Mouse (Mus musculus) intestine, embryonic 14.5 days (tissue): Measurements from ENCODE around the gene Pcp4l1. TPM values are rescaled to one million over a fixed set of nuclear protein-coding genes. Genes with fewer than 3 reads are reported as not detected.

Source experiments
- ATAC-seq: fragments of 200-750 bp; cut with Nextera tagmentation; replicated peaks from 2 replicates; pipeline ENCODE4 v1.8.0; 2017; ENCODE audit warnings: low read depth, moderate number of reproducible peaks, moderate TSS enrichment, moderate library complexity; ENCODE audit not compliant: low FRiP score, low TSS enrichment
- DNase-seq: peaks from one replicate; pipeline ENCODE4 v3.0.0-alpha.2; 2018; ENCODE audit warnings: low spot score
- H3K27ac ChIP-seq: fragments of 300-500 bp; sonication (generic); 2 replicates; pipeline ENCODE4 v1.5.1; 2014; ENCODE audit warnings: low read depth, mild to moderate bottlenecking, control low read depth
- H3K27me3 ChIP-seq: fragments of 300-500 bp; sonication (generic); replicated peaks from 2 replicates; pipeline ENCODE4 v1.6.1; 2014; ENCODE audit warnings: low read length, control low read depth; ENCODE audit not compliant: control insufficient read depth, insufficient read depth
- H3K36me3 ChIP-seq: fragments of 300-500 bp; sonication (generic); 2 replicates; pipeline ENCODE4 v1.6.1; 2014; ENCODE audit warnings: low read length, control low read depth; ENCODE audit not compliant: control insufficient read depth, insufficient read depth
- H3K4me1 ChIP-seq: fragments of 300-500 bp; sonication (generic); replicated peaks from 2 replicates; pipeline ENCODE4 v1.6.1; 2014; ENCODE audit warnings: low read length, control low read depth, mixed read lengths; ENCODE audit not compliant: control insufficient read depth, insufficient read depth
- H3K4me2 ChIP-seq: fragments of 300-500 bp; sonication (generic); 2 replicates; pipeline ENCODE4 v1.6.1; 2014; ENCODE audit warnings: low read length
- H3K4me3 ChIP-seq: fragments of 300-500 bp; sonication (generic); 2 replicates; pipeline ENCODE4 v1.5.1; 2014; ENCODE audit warnings: low read depth, low read length, control low read depth, mixed read lengths
- H3K9ac ChIP-seq: fragments of 300-500 bp; sonication (generic); 2 replicates; pipeline ENCODE4 v1.6.1; 2014; ENCODE audit warnings: mild to moderate bottlenecking, low read length
- H3K9me3 ChIP-seq: fragments of 300-500 bp; sonication (generic); 2 replicates; pipeline ENCODE4 v1.6.1; 2016; ENCODE audit warnings: low read length, control low read depth; ENCODE audit not compliant: control insufficient read depth
- WGBS: fragments of 180-500 bp; shearing (Covaris S2); extraction: QIAGEN DNeasy Blood & Tissue Kit; methylation state at CpG from one replicate; pipeline ENCODE4 v1.1.7; 2014; 5-methylcytosine and 5-hydroxymethylcytosine counted together
- polyA plus RNA-seq: library from polyadenylated mRNA; unstranded; fragments of >200 nt; fragmentation: Nextera tagmentation; extraction: Ambion mirVana; gene quantifications from 2 replicates; pipeline ENCODE4 v1.2.1, GENCODE M21; 2014

Gene Pcp4l1
- polyA plus RNA-seq, 1 experiment from 2014 or later: 21.9 TPM

DNA sequence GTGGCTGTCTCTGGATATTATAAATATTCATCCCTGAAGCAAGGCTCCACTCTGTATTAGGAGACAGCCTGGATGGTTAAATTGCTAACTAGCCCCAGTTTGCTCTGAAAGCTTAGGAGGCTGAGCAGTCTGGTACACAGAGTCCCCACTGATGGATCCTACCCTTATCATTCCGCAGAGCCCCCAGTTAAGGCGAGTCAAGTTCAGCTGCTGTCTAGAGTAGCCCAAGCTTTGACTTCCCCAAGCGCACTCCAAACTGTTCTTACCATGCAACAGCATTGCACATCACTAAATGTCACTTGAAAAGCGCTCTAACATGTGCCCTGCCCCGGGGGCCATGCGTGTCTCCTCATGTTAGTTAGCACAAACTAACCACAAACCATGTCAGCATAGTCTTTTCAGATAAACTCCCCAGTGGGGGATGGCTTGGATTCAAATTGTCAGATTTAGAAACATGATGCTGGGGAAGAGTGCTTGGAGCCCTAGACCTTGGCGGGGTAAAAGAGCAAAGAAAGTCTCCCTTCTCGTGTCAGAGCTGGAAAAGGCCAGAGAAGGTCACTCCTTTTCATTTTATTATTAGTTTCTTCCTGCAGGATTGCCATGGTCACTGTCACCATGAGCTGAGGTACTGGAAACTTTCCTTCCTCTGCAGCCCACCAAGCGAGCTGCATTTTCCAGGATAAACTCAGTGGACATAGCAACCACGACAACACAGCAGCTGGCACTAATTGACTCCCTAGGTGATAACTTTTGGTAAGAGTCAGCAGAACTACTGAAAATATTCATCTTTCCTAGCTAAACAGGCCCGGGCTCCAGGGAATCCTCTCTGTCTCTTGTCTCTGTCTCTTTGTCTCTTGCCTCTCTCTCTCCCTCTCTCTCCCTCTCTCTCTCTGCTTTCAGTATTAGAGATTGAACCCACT, 1.9 kb downstream of the Pcp4l1 start:
- ATAC-seq (no peak), DNase-seq (no peak)
- 25% methylated on average over 11 of the region's 11 CpGs for WGBS
- Histone ChIP-seq H3K4me1 (peaks cover 36% of the 10 kb centered on the region), H3K9ac (no peak overlapping the region), H3K9me3 (no peaks in the 10 kb centered on the region), H3K27me3 (peaks cover 33% of the 10 kb centered on the region), H3K36me3 (no peaks in the 10 kb centered on the region), H3K27ac (no peak overlapping the region), H3K4me3 (peak overlapping the region; percentile 27; the same call in 1 of the 2 replicates), H3K4me2 (peak overlapping the region; percentile 51)

GRCm38 (mm10) chr1:171193093-171193840, 2.8 kb downstream of the Pcp4l1 start:
- Histone ChIP-seq H3K4me2 (peak overlapping the region; percentile 51), H3K4me3 (peak overlapping the region; percentile 27), H3K9ac (no peak overlapping the region), H3K9me3 (no peaks in the 10 kb centered on the region), H3K4me1 (peaks cover 43% of the 10 kb centered on the region), H3K27me3 (peaks cover 33% of the 10 kb centered on the region), H3K27ac (peak overlapping the region; percentile 43; the same call in 1 of the 2 replicates), H3K36me3 (no peaks in the 10 kb centered on the region)
- 8% methylated on average over 18 of the region's 18 CpGs for WGBS
- ATAC-seq: no peak
- DNase-seq: no peak

DNA sequence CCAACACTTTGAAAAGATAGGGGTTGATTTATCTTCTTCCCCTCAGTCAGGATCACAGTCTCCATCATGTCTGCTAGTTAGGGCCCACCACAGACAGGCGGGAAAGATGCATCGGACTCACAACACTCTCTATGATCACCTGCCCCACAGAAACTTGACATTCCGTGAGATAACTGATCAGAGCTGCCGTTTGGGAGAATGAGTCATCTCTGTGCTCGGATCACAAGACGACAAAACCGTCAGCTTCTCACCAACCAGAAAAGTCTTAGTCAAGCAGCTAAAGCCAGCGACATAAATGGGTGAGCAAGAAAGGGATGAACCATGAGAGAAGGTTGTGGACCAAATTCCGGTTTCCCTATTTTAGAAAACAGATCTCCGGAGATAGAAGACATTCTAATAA, 3.8 kb downstream of the Pcp4l1 start:
- no peak for ATAC-seq
- DNase-seq: no peak
- Histone ChIP-seq H3K9me3 (no peaks in the 10 kb centered on the region), H3K4me2 (no peak overlapping the region; the same call in 1 of the 2 replicates), H3K27ac (no peak overlapping the region), H3K4me3 (no peak overlapping the region), H3K36me3 (no peaks in the 10 kb centered on the region), H3K4me1 (peaks cover 43% of the 10 kb centered on the region), H3K9ac (no peak overlapping the region), H3K27me3 (peaks cover 33% of the 10 kb centered on the region)
- WGBS: 46% methylated on average over 10 of the region's 10 CpGs

DNA sequence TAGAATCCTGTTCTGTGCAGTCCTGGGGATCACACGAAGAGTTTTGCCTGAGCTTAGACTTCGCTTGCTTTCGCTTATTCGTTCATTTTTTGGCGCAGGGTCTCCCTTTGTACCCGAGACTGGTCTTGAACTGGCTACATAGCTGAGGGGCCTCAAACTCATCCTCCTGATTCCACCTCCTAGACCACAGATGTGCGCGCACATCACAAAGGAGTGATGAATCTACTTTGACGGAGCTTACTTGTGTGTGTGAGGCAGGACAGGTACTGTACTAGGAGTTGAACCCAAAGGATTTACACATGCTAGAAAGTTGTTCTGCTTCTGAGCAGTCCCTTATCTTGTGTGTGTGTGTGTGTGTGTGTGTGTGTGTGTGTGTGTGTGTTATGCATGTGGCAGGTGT, 5.2 kb downstream of the Pcp4l1 start:
- Histone ChIP-seq H3K36me3 (no peaks in the 10 kb centered on the region), H3K27ac (no peak overlapping the region), H3K9me3 (no peaks in the 10 kb centered on the region), H3K4me3 (no peak overlapping the region), H3K4me1 (peaks cover 49% of the 10 kb centered on the region), H3K27me3 (0 out of 2 replicates have a peak, but pooled peaks cover 21% of the 10 kb centered on the region), H3K9ac (no peak overlapping the region), H3K4me2 (no peak overlapping the region)
- WGBS: 94% methylated on average over 9 of the region's 9 CpGs
- no peak for ATAC-seq
- DNase-seq: no peak

DNA sequence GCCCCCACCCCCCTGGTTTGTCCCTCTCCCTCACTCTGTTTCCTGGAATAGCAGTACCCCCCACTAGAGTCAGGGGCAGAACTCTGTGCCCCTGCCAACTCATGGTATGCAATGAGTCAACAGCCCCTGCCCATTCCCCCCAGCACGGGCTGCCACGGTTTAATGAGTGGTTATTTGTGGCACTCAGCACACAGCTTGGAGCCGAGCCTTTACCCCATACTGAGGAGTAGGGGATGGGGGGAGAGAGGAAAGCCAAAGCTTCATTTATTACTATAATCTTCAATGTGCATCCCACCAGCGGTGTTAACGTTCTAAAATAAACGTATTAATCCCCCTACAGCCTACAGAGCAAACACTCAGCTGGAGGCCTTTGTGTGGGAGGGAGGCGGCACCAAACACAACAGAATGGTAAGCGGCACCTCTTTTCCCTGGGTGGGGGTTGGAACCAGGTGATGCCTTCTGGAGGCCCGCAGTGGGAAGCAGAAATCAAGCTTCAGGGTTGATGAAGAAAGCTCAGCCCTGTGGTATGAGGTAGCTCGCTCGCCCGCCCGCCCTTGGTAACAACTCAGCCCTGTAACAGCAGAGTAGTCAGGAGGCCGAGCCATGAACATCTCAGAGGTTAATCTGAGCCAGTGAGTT, 6.5 kb downstream of the Pcp4l1 start:
- Histone ChIP-seq H3K4me1 (peaks cover 48% of the 10 kb centered on the region), H3K4me2 (peak overlapping the region; percentile 9; the same call in 1 of the 2 replicates), H3K36me3 (no peaks in the 10 kb centered on the region), H3K27me3 (0 out of 2 replicates have a peak, but pooled peaks cover 11% of the 10 kb centered on the region), H3K4me3 (no peak overlapping the region), H3K27ac (peak overlapping the region; percentile 40; the same call in 1 of the 2 replicates), H3K9me3 (no peaks in the 10 kb centered on the region), H3K9ac (no peak overlapping the region)
- DNase-seq (no peak), ATAC-seq (no peak)
- whole genome bisulfite sequencing: 46% methylated on average over 14 of the region's 14 CpGs

- DNase-seq: no peak
- WGBS: 13% methylated on average over 8 of the region's 8 CpGs
- peaks cover 45% of the 10 kb centered on the region for H3K4me1 ChIP-seq
Observed at GRCm38 (mm10) chr1:171189046-171189445, 7.0 kb downstream of the Pcp4l1 start.

DNA sequence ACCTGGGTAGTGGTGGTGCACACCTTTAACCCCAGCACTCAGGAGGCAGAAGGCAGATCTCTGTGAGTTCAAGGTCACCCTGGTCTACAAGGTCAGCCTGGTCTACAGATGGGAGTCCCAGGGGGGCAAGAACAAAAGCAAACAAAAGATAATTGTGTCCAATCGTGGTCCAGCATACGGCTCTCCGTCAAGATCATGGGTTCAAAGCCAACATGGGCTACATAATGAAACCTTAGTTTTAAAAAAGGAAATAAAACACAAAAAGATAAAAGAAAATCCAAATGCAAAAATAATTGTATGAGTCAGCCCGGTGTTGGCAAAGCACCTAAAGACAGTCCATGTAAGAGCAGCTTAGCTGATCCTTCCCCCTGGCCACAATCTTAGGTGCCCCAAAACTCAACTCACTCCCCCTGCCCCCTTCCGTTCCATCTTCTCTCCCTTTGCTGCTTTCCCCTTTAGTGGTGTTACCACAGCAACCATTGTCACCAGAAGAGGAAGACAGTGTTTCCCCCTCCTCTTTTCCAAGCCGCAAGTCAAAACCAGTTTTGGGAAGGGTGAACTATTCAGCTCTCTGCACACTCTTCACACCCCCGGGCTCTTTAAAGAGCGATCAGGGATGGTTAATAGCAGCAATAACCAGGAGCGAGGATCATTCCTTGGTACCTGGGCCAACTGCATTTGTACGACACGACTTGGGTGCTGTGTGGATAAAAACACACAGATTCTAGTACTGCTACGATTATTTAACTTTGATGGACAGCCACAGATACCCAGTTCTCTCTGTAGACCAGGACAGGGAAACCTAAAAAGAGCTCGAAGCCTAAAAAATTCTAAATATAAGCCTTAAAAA, 8.0 kb downstream of the Pcp4l1 start:
- 72% methylated on average over 13 of the region's 13 CpGs for WGBS
- Histone ChIP-seq H3K4me2 (no peak overlapping the region), H3K4me1 (peaks cover 39% of the 10 kb centered on the region), H3K27ac (no peak overlapping the region), H3K27me3 (0 out of 2 replicates have a peak, but pooled peaks cover 10% of the 10 kb centered on the region), H3K9me3 (no peaks in the 10 kb centered on the region), H3K4me3 (no peak overlapping the region), H3K9ac (no peak overlapping the region), H3K36me3 (no peaks in the 10 kb centered on the region)
- DNase-seq (no peak), ATAC-seq (no peak)

More at GRCm38 (mm10) chr1:171189046-171189445, 7.0 kb downstream of the Pcp4l1 start:
- ATAC-seq: no peak
- 0 out of 2 replicates have a peak, but pooled peaks cover 11% of the 10 kb centered on the region for H3K27me3 ChIP-seq
- no peaks in the 10 kb centered on the region for H3K9me3 ChIP-seq
- H3K4me2 ChIP-seq: peak overlapping the region; percentile 9; the same call in 1 of the 2 replicates
- no peak overlapping the region for H3K9ac ChIP-seq
- no peak overlapping the region for H3K4me3 ChIP-seq
- peak overlapping the region; percentile 40; the same call in 1 of the 2 replicates for H3K27ac ChIP-seq
- H3K36me3 ChIP-seq: no peaks in the 10 kb centered on the region
